Comparison of ENCODE assay signal across 8 mouse cellular contexts in the genomic region with DNA sequence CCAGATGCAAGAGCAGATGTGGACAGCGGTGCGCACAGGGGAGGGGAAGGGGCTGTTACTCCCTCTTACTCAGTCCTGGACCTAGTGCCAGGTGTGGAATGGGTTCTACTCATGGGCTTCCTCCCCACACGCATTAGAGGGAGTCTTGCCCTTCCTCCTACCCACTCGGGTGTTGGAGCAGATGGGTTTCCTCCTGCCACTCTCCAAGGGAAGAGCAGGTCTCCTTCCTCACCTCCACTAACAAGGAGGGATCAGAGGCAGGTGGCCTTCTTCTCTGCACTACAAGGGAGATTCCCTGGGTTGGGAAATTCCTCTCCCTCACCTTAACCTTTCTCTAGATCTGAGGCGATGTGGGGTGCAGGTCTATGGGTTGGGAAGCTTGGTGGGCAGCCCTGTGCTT. TPM values are rescaled to one million over a fixed set of nuclear protein-coding genes. Genes with fewer than 3 reads are reported as not detected.
DNase-seq lines count a peak whose midpoint lies in the region; ATAC-seq and TF ChIP-seq lines count a peak whose summit lies in the region.
"Had no signal": no experiment of that assay in that cellular context is flagged by ENCODE, and none has a peak within 500 bp of the region (broad histone marks: within the 10 kb centered on the region; RNA-seq: fewer than 3 reads in every experiment).

No protein-coding gene starts in this region.

- H3K9ac ChIP-seq in forebrain, embryonic 14.5 days (ENCODE audit: low read length) = peak overlapping the region; percentile 98
- H3K9ac ChIP-seq in liver, embryonic 12.5 days = peak overlapping the region; percentile 82

- H3K9me3 ChIP-seq in forebrain, embryonic 14.5 days (replicated peaks; ENCODE audit: control insufficient read depth, low read length) = no peaks in the 10 kb centered on the region
- no peaks in the 10 kb centered on the region for H3K9me3 ChIP-seq in liver, embryonic 12.5 days (replicated peaks)

- no peaks in the 10 kb centered on the region for H3K27me3 ChIP-seq in spleen, adult 2 months (ENCODE audit: control insufficient read depth, insufficient read depth, low read length)
- no peaks in the 10 kb centered on the region for H3K27me3 ChIP-seq in forebrain, embryonic 14.5 days (replicated peaks; ENCODE audit: control insufficient read depth, insufficient read depth, low read length)
- no peaks in the 10 kb centered on the region for H3K27me3 ChIP-seq in liver, embryonic 12.5 days (replicated peaks)

- no peak for TF ChIP-seq CTCF in spleen, adult 2 months (IDR thresholded peaks at IDR 0.05; ENCODE audit: extremely low read depth, insufficient read depth, insufficient read length, insufficient replicate concordance)

- peaks cover 25% of the 10 kb centered on the region for H3K4me1 ChIP-seq in spleen, adult 2 months (ENCODE audit: control insufficient read depth, insufficient read depth, insufficient read length)
- peaks cover 20% of the 10 kb centered on the region for H3K4me1 ChIP-seq in forebrain, embryonic 14.5 days (ENCODE audit: control insufficient read depth, insufficient read depth, low read length)
- H3K4me1 ChIP-seq in liver, embryonic 12.5 days = peaks cover 56% of the 10 kb centered on the region

- no peak for ATAC-seq in forebrain, embryonic 14.5 days
- no peak for ATAC-seq in liver, embryonic 12.5 days

- peak overlapping the region; percentile 88 for H3K4me3 ChIP-seq in spleen, adult 2 months (ENCODE audit: extremely low read depth, insufficient read depth, insufficient read length)
- peak overlapping the region; percentile 99 for H3K4me3 ChIP-seq in forebrain, embryonic 14.5 days (ENCODE audit: low read depth, low read length)
- peak overlapping the region; percentile 75 for H3K4me3 ChIP-seq in liver, embryonic 12.5 days

- H3K4me2 ChIP-seq in forebrain, embryonic 14.5 days (ENCODE audit: low read length) = peak overlapping the region; percentile 96
- H3K4me2 ChIP-seq in liver, embryonic 12.5 days = peak overlapping the region; percentile 92

- DNase-seq in spleen, adult 2 months (ENCODE audit: low read depth in 1 of 2, low spot score in 2 of 2) = no peak
- no peak for DNase-seq in spleen, adult 18-20 months
- no peak for DNase-seq in forebrain, embryonic 14.5 days (ENCODE audit: low spot score)
- peak; percentile 7 for DNase-seq in thymus, postnatal 0 days (ENCODE audit: low spot score)
- DNase-seq in left cerebral cortex, adult 8-10 months (ENCODE audit: low spot score in 2 of 2) = no peak
- no peak for DNase-seq in ovary, postnatal 36 days (ENCODE audit: low spot score)

- no peaks in the 10 kb centered on the region for H3K36me3 ChIP-seq in spleen, adult 2 months (ENCODE audit: control insufficient read depth, insufficient read depth, low read length)
- no peaks in the 10 kb centered on the region for H3K36me3 ChIP-seq in forebrain, embryonic 14.5 days (ENCODE audit: control insufficient read depth, insufficient read depth, low read length)
- H3K36me3 ChIP-seq in liver, embryonic 12.5 days = no peaks in the 10 kb centered on the region

- 0% methylated on average over 5 of the region's 5 CpGs for WGBS in spleen, adult 2 months
- WGBS in forebrain, embryonic 14.5 days = 12% methylated on average over 5 of the region's 5 CpGs
- WGBS in liver, embryonic 12.5 days (ENCODE audit: insufficient replicate concordance) = 8% methylated on average over 5 of the region's 5 CpGs

- H3K27ac ChIP-seq in spleen, adult 2 months (ENCODE audit: insufficient read depth, low read length) = peak overlapping the region; percentile 95
- H3K27ac ChIP-seq in forebrain, embryonic 14.5 days (ENCODE audit: low read depth, low read length) = no peak overlapping the region
- no peak overlapping the region for H3K27ac ChIP-seq in liver, embryonic 12.5 days

- TF ChIP-seq POLR2A in spleen, adult 2 months (IDR thresholded peaks at IDR 0.05; ENCODE audit: low read depth, low read length) = no peak

RNA-seq across cellular contexts. Expression of gene Glt1d1, which starts 15.9 kb away (rescaled TPM):
- polyA plus RNA-seq in spleen, adult 2 months (2012; rRNA removed) = 0.12 and 0.22 TPM in 2 replicates
- polyA plus RNA-seq in forebrain, embryonic 14.5 days (2014; fragmentation: Nextera tagmentation; extraction: Ambion mirVana) = 1.1 and 1.5 TPM in 2 replicates
- polyA plus RNA-seq in liver, embryonic 12.5 days (2016; fragmentation: Nextera tagmentation; extraction: Ambion mirVana) = 0.08 and 0.28 TPM in 2 replicates
- polyA plus RNA-seq in thymus, postnatal 0 days (2015; fragmentation: Nextera tagmentation; extraction: Ambion mirVana) = 0.06 and 0.14 TPM in 2 replicates
- total RNA-seq in left cerebral cortex, adult 8-10 months (2022) = 10 to 100 TPM; 23.9 to 29.0 (median 25.7) TPM
- total RNA-seq: heart, adult 18-20 months had no signal

RNA-seq across cellular contexts. Expression of gene Slc15a4, which starts 16.5 kb away (rescaled TPM):
- polyA plus RNA-seq in spleen, adult 2 months (2012; rRNA removed) = 69.0 and 75.4 TPM in 2 replicates
- 18.2 and 26.3 TPM in 2 replicates for polyA plus RNA-seq in forebrain, embryonic 14.5 days (2014; fragmentation: Nextera tagmentation; extraction: Ambion mirVana)
- 14.1 and 14.9 TPM in 2 replicates for polyA plus RNA-seq in liver, embryonic 12.5 days (2016; fragmentation: Nextera tagmentation; extraction: Ambion mirVana)
- 20.1 and 20.7 TPM in 2 replicates for polyA plus RNA-seq in thymus, postnatal 0 days (2015; fragmentation: Nextera tagmentation; extraction: Ambion mirVana)
- 10 to 100 TPM; 24.3 to 28.9 (median 26.8) TPM for total RNA-seq in left cerebral cortex, adult 8-10 months (2022)
